Mouse (Mus musculus) thymus, adult 2 months (tissue): ENCODE measurements at regions not wholly inside any gene's neighbourhood (a gene's known extent, or its start where the extent isn't known, plus 50 kb on each side); places are given as distances from the start of the nearest gene placed in this dataset.

Experiments
- DNase-seq: peaks from one replicate; pipeline ENCODE4 v3.0.0; 2021
- H3K27ac ChIP-seq: fragments of 200-500 bp; 2 replicates; pipeline ENCODE4 v1.5.1; 2012; ENCODE audit warnings: low read length, control low read depth; ENCODE audit not compliant: control insufficient read depth, insufficient read depth
- H3K27me3 ChIP-seq: fragments of 200-500 bp; 2 replicates; pipeline ENCODE4 v1.6.1; 2012; ENCODE audit warnings: mild to moderate bottlenecking, low read length, moderate library complexity, mixed read lengths; ENCODE audit not compliant: control insufficient read depth, insufficient read depth
- H3K36me3 ChIP-seq: fragments of 200-500 bp; 2 replicates; pipeline ENCODE4 v1.6.1; 2012; ENCODE audit warnings: mild to moderate bottlenecking, low read length, moderate library complexity; ENCODE audit not compliant: control insufficient read depth, insufficient read depth
- H3K4me1 ChIP-seq: fragments of 200-500 bp; replicated peaks from 2 replicates; pipeline ENCODE4 v1.6.1; 2012; ENCODE audit warnings: low read length; ENCODE audit not compliant: control insufficient read depth, insufficient read depth
- H3K4me3 ChIP-seq: fragments of 200-500 bp; 2 replicates; pipeline ENCODE4 v1.5.1; 2012; ENCODE audit warnings: mild to moderate bottlenecking, low read length, control low read depth, moderate library complexity; ENCODE audit not compliant: control insufficient read depth, insufficient read depth
- CTCF ChIP-seq: fragments of 200-500 bp; IDR thresholded peaks from 2 replicates; pipeline ENCODE4 v1.5.1; 2012; ENCODE audit warnings: mild to moderate bottlenecking, control low read depth, low read length, moderate library complexity, borderline replicate concordance; ENCODE audit not compliant: control insufficient read depth, poor library complexity, insufficient read depth; ENCODE audit errors: extremely low read depth
- POLR2A ChIP-seq: fragments of 200-500 bp; IDR thresholded peaks from 2 replicates; pipeline ENCODE4 v1.6.1; 2012; ENCODE audit warnings: mild to moderate bottlenecking, low read length, control low read depth, moderate library complexity; ENCODE audit not compliant: control insufficient read depth, poor library complexity, insufficient read depth; ENCODE audit errors: extremely low read depth
- WGBS: fragments of 180-500 bp; shearing (Covaris S2); methylation state at CpG from one replicate; pipeline ENCODE4 v1.1.7; 2018; 5-methylcytosine and 5-hydroxymethylcytosine counted together

DNA sequence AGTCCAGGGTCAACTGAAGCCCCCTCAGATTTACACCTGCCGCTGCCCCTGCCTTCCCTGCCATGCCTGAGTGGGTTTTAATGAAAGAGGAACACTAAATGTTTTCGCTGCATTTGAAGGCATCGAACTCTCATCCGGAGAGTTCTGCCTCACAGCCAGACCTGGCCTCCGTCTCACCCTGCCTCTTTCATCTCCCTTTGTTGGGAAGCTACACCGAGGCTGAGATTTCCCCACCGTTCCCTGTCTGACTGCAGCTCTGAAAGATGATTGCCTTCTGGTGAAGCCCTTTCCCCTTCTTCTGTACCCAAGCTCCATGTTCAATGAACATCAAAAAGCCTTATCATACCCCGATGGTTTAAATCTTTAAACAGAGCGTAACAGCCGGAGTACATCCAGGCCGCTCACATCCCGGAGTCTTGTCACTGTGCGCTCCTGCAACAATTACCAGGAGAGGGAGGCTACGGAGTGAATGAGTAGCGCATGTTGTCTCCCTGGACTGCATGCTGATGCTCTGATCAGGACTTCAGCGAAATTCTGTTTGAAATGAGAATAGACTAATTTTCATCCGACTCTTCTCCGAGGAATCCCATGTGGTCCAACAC is 98.3 kb downstream of the Zfp326 start:
- 94% methylated on average over 18 of the region's 18 CpGs for WGBS
- no peaks in the 10 kb centered on the region for H3K36me3 ChIP-seq
- no peaks in the 10 kb centered on the region for H3K4me1 ChIP-seq
- no peak overlapping the region for H3K27ac ChIP-seq
- DNase-seq = no peak
- H3K4me3 ChIP-seq = no peak overlapping the region
- no peak for TF ChIP-seq CTCF
- TF ChIP-seq POLR2A = no peak
- no peaks in the 10 kb centered on the region for H3K27me3 ChIP-seq
